Mouse (Mus musculus) lung, postnatal 0 days (tissue): ENCODE measurements around the gene Prrc2b. TPM values are rescaled to one million over a fixed set of nuclear protein-coding genes. Genes with fewer than 3 reads are reported as not detected.

ENCODE experiments used
- ATAC-seq: fragments of 200-750 bp; cut with Nextera tagmentation; 2 replicates; pipeline ENCODE4 v1.8.0; 2017; ENCODE audit warnings: moderate library complexity
- DNase-seq: peaks from one replicate; pipeline ENCODE4 v3.0.0-alpha.2; 2016; ENCODE audit warnings: low spot score
- H3K27ac ChIP-seq: fragments of 300-500 bp; sonication (generic); 2 replicates; pipeline ENCODE4 v1.5.1; 2014; ENCODE audit warnings: antibody characterized with exemption, mild to moderate bottlenecking, low read length, mixed read lengths
- H3K27me3 ChIP-seq: fragments of 300-500 bp; sonication (generic); replicated peaks from 2 replicates; pipeline ENCODE4 v1.6.1; 2014; ENCODE audit warnings: low read length, mixed read lengths; ENCODE audit not compliant: insufficient read depth
- H3K36me3 ChIP-seq: fragments of 300-500 bp; sonication (generic); 2 replicates; pipeline ENCODE4 v1.6.1; 2014; ENCODE audit warnings: low read length, mixed read lengths; ENCODE audit not compliant: insufficient read depth
- H3K4me1 ChIP-seq: fragments of 300-500 bp; sonication (generic); 2 replicates; pipeline ENCODE4 v1.6.1; 2014; ENCODE audit warnings: antibody characterized with exemption, low read depth, low read length, mixed read lengths; ENCODE audit not compliant: insufficient read depth
- H3K4me2 ChIP-seq: fragments of 300-500 bp; sonication (generic); replicated peaks from 2 replicates; pipeline ENCODE4 v1.6.1; 2014; ENCODE audit warnings: low read depth, mild to moderate bottlenecking, low read length, moderate library complexity, mixed read lengths
- H3K4me3 ChIP-seq: fragments of 300-500 bp; sonication (generic); 2 replicates; pipeline ENCODE4 v1.5.1; 2014; ENCODE audit warnings: low read depth, low read length
- H3K9ac ChIP-seq: fragments of 300-500 bp; sonication (generic); replicated peaks from 2 replicates; pipeline ENCODE4 v1.6.1; 2014; ENCODE audit warnings: low read depth, mild to moderate bottlenecking
- H3K9me3 ChIP-seq: fragments of 300-500 bp; sonication (generic); 2 replicates; pipeline ENCODE4 v1.6.1; 2016; ENCODE audit warnings: low read length, mixed read lengths
- CTCF ChIP-seq: IDR thresholded peaks from 2 replicates; pipeline ENCODE4 v1.5.1; 2016; ENCODE audit warnings: antibody characterized with exemption, mild to moderate bottlenecking
- EP300 ChIP-seq: IDR thresholded peaks from 2 replicates; pipeline ENCODE4 v1.6.1; 2016; ENCODE audit warnings: antibody characterized with exemption, mild to moderate bottlenecking, control low read depth
- WGBS: fragments of 180-500 bp; shearing (Covaris S2); extraction: QIAGEN DNeasy Blood & Tissue Kit; methylation state at CpG from one replicate; pipeline ENCODE4 v1.1.7; 2014; 5-methylcytosine and 5-hydroxymethylcytosine counted together
- polyA plus RNA-seq: library from polyadenylated mRNA; unstranded; fragments of >200 nt; fragmentation: Nextera tagmentation; extraction: Ambion mirVana; gene quantifications from 2 replicates; pipeline ENCODE4 v1.2.1, GENCODE M21; 2015

The Prrc2b gene
- polyA plus RNA-seq, 1 experiment from 2014 or later = 21.2 TPM

- DNase-seq (no peak), ATAC-seq (peak; percentile 64)
- Histone ChIP-seq H3K27me3 (no peaks in the 10 kb centered on the region), H3K4me3 (no peak overlapping the region), H3K36me3 (no peaks in the 10 kb centered on the region), H3K9me3 (no peaks in the 10 kb centered on the region), H3K9ac (no peak overlapping the region), H3K4me2 (no peak overlapping the region), H3K27ac (no peak overlapping the region), H3K4me1 (peaks cover 2% of the 10 kb centered on the region; the same call in 1 of the 2 replicates)
- no peak for TF ChIP-seq CTCF
- no peak for TF ChIP-seq EP300
- WGBS = 10% methylated on average over 16 of the region's 16 CpGs
These were observed 23.0 kb upstream of the Prrc2b start for GRCm38 (mm10) chr2:32127653-32128535.

GRCm38 (mm10) chr2:32128536-32128841 lies 22.4 kb upstream of the Prrc2b start:
- no peak for ATAC-seq
- 82% methylated on average over 5 of the region's 5 CpGs for WGBS
- no peak for DNase-seq
- Histone ChIP-seq H3K4me1 (peaks cover 2% of the 10 kb centered on the region; the same call in 1 of the 2 replicates), H3K9me3 (no peaks in the 10 kb centered on the region), H3K9ac (no peak overlapping the region), H3K4me2 (no peak overlapping the region), H3K27ac (no peak overlapping the region), H3K4me3 (no peak overlapping the region), H3K27me3 (no peaks in the 10 kb centered on the region), H3K36me3 (no peaks in the 10 kb centered on the region)
- TF ChIP-seq EP300 = no peak
- no peak for TF ChIP-seq CTCF

GRCm38 (mm10) chr2:32129383-32130074 lies 21.4 kb upstream of the Prrc2b start:
- no peak for DNase-seq
- H3K27ac ChIP-seq = no peak overlapping the region

GRCm38 (mm10) chr2:32130435-32130834 lies 20.4 kb upstream of the Prrc2b start:
- Histone ChIP-seq H3K4me3 (no peak overlapping the region), H3K4me2 (0 out of 2 replicates have a peak overlapping the region, but pooled peaks have one; percentile 17), H3K9me3 (no peaks in the 10 kb centered on the region), H3K27ac (no peak overlapping the region), H3K27me3 (no peaks in the 10 kb centered on the region), H3K4me1 (peaks cover 2% of the 10 kb centered on the region; the same call in 1 of the 2 replicates), H3K9ac (no peak overlapping the region), H3K36me3 (no peaks in the 10 kb centered on the region)
- DNase-seq = peak; percentile 69
- 33% methylated on average over 6 of the region's 6 CpGs for WGBS
- no peak for ATAC-seq
- TF ChIP-seq EP300 = no peak
- peak; percentile 84 for TF ChIP-seq CTCF

More at GRCm38 (mm10) chr2:32129383-32130074, 21.4 kb upstream of the Prrc2b start:
- Histone ChIP-seq H3K27me3 (no peaks in the 10 kb centered on the region), H3K4me3 (no peak overlapping the region), H3K4me1 (peaks cover 2% of the 10 kb centered on the region; the same call in 1 of the 2 replicates), H3K4me2 (no peak overlapping the region), H3K9me3 (no peaks in the 10 kb centered on the region), H3K36me3 (no peaks in the 10 kb centered on the region), H3K9ac (no peak overlapping the region)
- TF ChIP-seq EP300 (no peak), CTCF (no peak)
- WGBS = 52% methylated on average over 11 of the region's 11 CpGs
- ATAC-seq = peak; percentile 20; the same call in 1 of the 2 replicates

GRCm38 (mm10) chr2:32131205-32131834 lies 19.6 kb upstream of the Prrc2b start:
- Histone ChIP-seq H3K4me2 (no peak overlapping the region), H3K9ac (no peak overlapping the region), H3K4me1 (peaks cover 2% of the 10 kb centered on the region; the same call in 1 of the 2 replicates), H3K27ac (no peak overlapping the region), H3K36me3 (no peaks in the 10 kb centered on the region), H3K27me3 (no peaks in the 10 kb centered on the region), H3K9me3 (no peaks in the 10 kb centered on the region), H3K4me3 (no peak overlapping the region)
- ATAC-seq (no peak), DNase-seq (no peak)
- no peak for TF ChIP-seq CTCF
- TF ChIP-seq EP300 = no peak
- 61% methylated on average over 9 of the region's 9 CpGs for WGBS
